Mouse (Mus musculus): Measurements from ENCODE around the gene Atf6.

DNA sequence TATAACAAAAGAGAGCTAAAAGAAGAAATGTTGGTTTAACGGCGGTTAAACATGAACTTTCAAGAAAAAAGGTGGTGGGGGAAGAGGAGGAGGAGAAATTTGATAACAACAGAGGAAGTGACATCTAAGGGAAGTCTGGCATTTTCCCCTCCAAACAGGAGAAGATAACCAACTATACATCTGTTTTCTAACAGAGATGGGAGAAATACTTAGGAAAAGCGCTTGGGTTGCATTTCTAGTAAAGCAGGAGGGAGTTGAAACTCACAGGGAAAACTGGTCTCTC lies 5.2 kb downstream of the Atf6 start:
- TF ChIP-seq POLR2A (IDR thresholded peaks at IDR 0.05; ENCODE audit: low read depth, low read length) = no peak
- TF ChIP-seq CTCF (IDR thresholded peaks at IDR 0.05; ENCODE audit: extremely low read depth, insufficient read depth, insufficient read length, insufficient replicate concordance) = no peak
